Mouse (Mus musculus) ovary, postnatal 14 days (tissue): ENCODE data around the gene Ptpn1.

Source experiments
- DNase-seq: peaks from one replicate; pipeline ENCODE4 v3.0.0; 2022; ENCODE audit warnings: low spot score

Gene Ptpn1

DNA sequence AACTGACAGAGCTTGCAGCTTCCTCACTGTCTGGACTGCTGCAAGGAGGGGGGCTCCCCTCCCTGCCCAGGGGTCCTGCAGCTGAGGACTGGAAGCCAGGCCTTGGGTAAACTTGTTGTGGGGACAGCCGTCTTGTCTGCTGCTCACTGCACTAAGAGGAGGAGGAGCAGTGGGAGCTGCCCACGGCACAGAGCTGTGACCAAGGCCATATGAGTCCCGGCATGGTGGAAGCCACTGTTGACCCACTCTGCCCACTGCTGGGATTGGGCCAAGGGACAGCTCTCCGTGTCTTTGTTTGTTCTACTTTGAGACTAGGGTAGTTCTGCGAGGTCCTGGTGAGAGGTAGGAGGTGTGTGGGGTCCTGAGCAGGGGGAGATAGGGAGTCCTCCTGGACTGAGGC is 40.3 kb downstream of the Ptpn1 start:
- no peak for DNase-seq

DNA sequence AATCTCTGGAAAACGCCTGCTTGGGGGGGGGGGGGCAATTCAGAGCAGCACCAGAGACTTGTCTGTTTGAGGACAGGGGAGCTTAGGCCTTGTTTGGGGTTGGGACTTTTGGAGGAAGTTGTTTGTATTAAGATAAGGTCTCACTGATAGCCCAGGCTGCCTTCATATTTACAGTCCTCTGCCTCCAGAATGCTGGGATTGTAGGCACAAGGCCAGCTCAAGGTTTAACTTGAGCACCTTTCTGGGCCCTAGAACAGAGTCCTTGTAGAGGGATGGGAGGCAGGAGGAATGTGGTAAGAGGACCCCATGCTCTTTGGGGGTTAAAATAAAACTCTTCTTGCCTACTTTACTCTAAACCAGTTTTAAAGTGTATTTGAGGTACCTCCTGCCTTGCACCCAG is 41.0 kb downstream of the Ptpn1 start:
- DNase-seq, result no peak

DNA sequence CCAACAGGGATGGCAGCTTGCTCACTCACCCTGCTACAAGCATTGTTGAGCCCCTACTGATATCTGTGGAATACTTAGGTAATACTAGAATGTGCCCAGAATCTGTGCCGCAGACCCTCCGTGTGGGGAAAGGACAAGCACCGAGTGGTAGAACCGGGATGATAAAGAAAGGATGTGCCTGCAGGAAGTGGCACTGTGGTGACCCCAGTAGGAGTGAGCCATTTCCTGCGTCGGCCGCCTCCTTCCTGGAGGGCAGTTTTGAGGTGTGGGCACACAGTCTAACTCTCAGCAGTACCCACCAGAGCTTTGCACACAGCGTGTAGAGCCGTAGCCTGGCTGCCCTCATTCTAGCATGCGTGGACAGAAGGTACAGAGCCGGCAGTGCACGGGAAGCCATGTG is 43.9 kb downstream of the Ptpn1 start:
- DNase-seq, result no peak

DNA sequence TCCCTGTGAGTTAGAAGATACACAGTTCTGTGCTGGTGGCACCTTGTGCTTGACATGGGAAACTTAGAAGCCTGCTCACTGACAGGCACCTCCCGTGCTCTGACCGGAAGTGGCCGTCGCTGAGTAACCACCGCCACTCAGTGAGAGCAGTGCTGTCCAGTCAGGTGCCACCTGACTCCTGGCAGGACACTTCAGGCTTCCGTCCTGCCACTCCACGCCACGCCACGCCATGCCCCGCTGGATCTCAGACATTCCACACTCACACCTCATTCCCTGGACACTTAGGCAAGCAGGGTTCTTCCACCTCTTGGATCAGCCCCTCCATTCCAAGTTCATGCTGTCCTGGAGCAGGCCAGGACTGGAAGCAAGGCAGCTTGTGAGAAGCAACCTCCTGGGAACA is 46.4 kb downstream of the Ptpn1 start:
- no peak for DNase-seq

DNA sequence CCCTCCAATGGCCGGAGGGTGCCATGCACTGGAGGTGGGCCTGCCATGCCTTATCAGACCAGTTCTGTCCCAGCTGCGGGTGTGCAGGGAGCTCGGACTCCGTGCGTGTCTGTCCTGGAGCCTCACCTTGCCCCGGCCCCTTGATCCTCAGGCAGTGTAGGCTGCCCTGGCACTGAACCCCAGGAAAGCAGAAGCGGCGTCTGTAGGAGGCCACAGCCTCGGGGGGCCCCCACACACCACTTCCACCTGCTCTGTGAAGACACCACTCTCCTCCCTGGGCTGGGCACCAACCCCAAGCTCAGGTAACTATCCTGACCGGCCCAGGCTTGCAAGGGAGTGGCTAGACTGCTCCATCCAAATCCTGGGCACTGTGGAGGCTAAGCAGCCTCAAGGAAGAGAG is 48.5 kb downstream of the Ptpn1 start:
- no peak for DNase-seq

DNA sequence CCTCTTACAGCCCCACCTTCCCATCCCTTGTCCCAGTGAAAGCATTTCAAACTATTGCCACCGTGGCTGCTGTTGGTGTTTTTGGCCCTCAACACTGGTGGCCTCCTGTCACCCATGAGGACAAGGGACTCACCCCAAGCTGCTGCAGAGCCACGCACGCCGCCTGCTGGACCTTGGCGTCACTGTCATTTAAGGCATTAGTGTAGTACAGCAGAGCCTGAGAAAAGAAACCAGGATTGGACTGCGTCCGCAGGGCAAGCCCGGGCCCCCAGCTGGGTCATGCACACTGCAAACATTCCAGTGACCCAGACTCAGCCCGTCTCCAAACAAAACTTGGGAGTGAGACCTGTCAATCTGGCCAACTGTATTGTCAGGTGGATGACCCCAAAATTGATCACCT is 50.8 kb downstream of the Ptpn1 start:
- DNase-seq, result no peak

DNA sequence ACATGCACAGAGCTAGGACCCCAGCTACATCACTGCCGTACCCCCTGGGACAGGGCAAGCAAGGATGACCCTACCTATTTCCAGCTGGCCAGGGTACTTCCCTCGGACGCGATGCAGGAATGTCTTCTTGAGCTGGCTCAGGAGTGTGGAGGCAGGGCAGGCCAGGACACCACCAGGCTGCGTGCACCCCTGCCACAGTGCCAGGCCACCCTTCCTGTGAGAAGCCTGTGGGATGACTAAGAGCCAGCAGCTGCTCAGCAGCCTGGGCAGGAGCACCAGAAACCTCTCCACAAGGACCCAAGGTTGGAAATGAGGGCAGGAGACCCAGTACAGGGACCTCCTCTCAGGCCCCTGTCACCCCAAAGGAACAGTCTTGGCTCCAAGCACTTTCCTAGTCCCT is 52.5 kb downstream of the Ptpn1 start:
- no peak for DNase-seq

DNA sequence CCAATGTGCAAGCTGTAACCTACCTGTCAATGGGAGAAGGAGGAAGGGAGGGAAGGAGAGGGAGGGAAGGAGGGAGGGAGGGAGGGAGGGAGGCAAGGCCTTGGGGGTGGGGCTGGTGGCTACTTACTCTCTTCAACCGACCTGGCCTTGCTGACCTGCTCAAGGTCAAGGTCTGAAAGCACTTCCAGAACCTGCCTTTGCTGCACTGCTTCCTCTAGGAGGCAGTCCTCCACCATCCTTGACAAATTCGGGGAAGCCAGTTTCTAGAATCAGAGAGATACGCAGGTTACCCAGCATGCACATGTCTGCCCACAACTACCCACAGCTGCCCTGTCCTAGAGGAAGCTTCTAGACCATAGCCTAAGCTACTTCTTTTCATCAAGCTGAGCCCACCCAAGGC is 53.1 kb downstream of the Ptpn1 start:
- DNase-seq, result no peak

DNA sequence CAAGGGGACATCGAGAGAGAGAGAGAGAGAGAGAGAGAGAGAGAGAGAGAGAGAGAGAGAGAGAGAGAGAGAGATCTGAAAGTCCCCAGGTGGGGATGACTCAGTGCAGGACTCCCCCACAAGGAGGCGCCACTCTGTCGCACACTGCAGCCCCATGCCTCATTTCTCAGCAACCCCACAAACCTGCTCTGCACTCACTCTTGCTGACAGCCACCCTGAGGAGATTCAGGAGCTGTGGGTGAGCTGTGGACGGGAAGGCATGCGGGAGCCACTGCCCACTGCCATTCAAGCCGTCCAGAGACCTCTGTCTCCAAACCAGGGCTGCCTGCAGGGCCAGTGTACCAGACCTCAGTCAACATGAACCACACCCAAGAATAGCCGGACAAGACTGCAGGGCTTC is 54.9 kb downstream of the Ptpn1 start:
- DNase-seq, result peak; percentile 49

DNA sequence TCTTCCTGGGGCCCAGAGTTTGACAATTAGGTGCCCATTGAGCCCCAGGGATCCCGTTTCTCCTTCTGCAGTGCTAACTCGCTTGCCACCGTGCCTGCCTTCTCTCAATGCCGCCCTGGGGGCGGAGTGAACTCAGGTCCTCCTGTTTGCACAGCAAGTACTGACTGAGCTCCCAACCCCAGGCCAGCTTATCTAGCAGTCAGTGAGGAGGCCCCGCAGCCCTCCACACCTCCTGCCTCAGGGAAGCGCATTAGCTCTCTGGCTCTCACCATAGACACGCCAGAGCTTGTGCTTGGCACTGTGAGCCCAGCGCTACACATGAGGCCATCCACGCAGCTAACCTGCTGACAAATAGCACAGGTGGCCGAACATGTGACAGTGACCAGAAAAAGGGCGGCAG is 55.8 kb downstream of the Ptpn1 start:
- no peak for DNase-seq

DNA sequence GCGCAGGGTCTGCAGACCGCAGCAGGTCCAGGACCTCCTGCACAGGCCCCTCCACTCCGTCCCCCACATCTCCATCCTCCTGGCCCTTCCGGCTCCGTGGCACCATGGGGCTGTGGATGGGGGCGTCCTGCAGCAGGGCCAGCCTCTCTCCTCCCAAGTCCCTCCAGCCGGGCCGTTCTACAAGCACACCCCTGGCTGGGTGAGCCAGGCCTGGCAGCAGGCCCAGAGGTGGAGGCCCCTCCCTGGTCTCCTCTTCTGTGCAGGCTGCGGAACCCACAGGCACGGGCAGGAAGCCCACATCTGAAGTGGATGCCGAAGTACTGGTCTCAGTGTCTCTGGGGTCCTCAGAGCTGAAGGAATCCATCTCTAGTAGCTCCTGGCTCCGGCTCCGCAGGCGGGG is 57.5 kb downstream of the Ptpn1 start:
- peak; percentile 51 for DNase-seq

DNA sequence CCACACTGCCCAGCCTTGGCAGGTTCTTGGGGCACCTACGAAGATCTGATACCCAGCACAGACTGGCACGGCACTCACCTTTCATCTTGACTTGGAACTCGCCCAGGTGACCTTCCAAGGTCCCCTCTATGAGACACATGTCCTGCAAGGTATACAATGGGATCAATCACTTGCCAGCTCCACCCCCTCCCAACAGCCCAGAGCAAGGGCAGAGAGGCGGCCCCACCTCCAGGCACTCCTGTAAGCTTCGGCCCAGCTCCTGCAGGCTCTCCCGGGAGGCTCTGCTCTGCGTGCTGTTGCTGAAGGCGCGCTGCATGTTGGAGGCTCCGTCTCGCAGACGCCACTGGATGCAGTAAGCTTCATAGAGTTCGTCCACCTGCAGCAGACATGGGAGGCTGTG is 61.4 kb downstream of the Ptpn1 start:
- DNase-seq, result no peak

DNA sequence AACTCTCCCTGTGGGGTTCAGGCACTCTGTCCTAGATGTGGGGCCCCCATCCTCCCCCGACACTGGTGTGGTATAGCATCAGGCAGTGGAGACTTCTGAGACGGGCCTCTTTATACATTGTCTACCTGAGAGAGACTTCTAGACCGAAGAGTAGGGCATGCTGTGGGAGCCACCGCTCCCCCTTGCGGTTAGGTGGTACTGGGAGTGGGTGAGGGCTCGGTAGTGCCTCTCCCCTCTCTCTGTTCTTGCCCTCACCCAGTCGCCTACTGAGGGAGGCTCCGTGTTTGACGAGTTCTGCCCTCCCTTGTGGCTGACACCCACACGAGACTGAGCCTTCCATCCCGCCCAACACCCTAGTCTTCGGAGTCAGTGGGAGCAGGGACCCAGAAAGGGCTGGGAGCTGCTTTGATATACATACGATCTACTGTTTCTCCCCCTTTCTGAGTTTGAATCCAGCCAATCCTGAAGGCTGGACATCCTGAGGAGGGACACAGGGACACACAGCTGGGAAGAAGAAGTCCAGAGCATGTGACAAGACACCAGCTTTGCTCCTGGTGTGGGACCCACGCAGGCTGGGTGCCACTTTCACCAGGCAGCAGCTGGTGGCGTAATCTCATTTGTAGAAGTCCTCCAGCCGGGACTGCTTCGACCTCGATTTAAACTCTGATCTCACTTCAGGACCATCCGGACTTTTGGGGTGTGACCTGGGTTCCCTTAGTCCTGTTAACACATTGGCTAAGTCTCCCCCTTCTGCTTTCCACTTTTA is 64.2 kb downstream of the Ptpn1 start:
- no peak for DNase-seq

DNA sequence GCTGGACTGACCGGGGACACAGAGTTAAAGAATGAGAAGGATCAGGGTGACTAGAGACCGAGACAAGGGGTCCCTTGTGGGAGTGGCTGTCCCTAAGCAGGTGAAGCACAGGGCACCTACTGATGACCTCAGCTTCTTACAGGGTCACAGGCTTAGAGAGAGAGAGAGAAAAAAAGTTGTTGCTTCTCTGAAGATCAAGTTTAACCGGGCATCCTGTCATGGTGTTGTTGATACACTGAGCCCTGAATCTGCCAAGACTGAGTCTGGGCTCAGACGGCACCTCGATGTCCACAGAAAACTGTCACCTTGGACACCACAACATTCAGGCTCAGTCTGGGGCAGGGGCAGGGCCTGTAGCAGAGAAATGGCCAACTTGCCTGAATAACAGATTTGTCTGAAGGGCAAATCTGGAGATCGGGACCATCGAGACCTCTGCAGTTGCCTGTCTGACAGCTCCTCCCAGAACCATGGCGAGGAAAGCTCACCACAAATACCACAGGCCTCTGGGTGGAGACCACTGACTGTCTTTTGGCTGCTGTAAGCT is 64.9 kb downstream of the Ptpn1 start:
- no peak for DNase-seq

DNA sequence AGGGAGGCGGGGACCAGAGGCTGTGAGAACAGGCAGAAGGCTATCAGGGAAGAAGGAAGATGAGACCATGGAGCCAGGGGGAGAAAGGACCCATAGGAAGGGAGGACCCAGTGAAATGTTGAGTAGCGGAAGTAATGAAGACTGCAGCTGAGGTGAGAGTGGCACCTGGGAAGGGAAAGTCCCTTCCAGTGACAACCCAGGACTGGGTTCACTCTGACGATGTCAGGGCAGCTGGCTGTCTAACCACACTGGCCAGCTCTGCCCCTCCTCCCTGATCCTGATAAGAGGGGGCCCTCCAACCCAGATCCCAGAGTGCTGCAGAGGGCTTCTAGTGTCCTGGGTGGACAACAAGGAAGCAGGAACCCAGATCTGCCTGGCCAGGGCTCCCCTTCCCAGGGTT is 65.7 kb downstream of the Ptpn1 start:
- no peak for DNase-seq

DNA sequence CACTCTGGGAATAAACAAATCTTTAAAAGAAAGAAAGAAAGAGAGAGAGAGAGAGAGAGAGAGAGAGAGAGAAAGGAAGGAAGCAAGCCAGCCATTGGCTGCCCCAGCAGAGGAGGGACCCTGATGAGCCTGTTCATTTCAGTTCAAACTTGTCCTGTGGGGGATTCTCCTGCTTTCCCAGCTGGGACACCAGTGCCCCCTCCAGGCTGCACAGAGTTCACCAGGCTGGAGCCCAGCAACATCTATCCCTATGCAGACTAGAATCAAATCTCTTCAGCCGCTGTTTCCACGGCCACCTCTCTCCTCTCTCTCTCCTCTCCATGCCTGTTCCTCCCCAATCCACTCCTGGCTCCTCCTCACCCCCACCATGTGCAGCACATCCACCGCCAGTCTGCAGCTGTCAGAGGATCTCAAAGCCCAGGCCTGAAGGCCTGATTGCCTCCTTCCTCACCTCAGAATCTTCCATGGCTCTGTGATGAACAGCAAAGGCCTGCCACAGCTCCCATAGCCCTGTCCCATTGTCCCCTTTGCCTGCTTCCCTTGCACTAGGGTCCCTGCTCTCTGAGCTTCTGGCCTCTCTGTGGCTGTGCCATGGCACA is 67.4 kb downstream of the Ptpn1 start:
- DNase-seq, result no peak

DNA sequence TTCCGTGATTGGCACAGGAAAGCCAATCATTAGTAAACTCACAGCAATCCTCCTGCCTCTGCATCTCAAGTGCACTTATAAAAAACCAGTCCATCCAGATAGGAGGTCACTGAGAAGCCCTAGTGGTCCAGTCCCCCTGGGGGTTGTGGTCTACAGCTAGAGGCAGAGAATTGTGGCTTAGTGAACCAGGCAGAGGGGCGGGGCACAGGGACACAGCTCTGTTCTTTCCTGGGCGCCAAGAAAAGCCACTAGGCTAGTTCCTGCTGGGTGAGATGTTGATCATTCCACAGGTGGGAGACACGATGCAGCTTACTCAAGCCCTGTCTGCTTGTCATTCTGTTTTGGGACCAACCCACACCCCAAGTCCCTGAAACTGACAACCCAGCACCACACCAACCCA is 70.3 kb downstream of the Ptpn1 start:
- no peak for DNase-seq

DNA sequence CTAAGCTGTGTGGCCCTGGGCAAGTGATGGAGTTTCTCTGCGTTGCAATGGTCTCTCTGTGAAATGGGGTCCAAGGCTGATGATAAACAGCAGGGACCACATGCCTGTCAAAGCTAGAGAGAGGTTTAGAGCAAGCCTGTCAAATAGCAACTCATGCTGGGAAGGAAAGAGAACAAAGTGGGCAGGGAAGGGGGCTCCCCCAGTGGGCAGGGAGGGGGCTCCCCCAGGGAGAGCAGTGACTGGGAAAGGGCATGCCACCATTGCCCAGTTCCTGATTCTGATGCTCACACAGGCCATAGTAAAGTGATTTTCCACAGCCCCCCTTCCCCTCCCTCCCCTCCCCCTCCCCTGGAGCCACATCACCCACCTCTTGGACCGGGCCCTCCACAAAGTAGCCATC is 71.0 kb downstream of the Ptpn1 start:
- DNase-seq, result no peak

DNA sequence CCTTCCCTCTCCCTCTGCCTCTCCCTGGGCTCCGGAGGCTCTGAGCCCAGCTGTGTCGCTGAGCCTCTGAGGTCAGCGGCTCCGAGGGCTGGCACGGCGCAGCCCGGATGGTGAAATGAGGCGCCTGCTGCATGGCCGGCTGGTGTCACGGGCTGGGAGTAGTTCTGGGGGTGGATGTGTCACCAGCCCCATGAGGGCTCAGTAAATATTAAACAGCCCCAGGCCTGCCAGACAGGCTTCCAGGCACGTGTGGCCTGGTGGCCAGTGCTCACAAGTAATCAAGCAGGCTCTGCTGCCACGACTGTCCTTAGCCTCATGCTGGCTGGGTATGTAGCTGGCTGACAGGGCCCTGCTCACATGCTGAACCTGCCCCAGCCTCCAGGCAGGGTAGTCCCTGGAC is 71.6 kb downstream of the Ptpn1 start:
- no peak for DNase-seq

DNA sequence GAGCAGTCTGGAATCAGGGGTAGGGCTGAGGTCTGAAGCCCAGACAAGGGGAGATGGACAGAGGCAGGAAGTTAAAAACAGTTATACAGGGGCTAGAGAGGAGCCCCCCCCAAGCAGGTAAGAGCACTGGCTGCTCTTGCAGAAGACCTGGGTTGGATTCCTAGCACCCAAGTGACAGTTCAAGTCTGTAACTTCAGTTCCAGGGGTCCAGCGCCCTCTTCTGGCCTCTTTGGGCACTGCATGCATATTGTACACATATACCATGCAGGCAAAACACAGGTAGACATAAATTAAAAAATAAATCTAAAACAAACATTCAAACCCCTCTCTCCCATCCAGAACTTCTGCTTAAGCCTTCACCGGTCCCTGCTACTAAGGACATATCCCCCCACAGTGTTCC is 72.5 kb downstream of the Ptpn1 start:
- DNase-seq, result no peak

DNA sequence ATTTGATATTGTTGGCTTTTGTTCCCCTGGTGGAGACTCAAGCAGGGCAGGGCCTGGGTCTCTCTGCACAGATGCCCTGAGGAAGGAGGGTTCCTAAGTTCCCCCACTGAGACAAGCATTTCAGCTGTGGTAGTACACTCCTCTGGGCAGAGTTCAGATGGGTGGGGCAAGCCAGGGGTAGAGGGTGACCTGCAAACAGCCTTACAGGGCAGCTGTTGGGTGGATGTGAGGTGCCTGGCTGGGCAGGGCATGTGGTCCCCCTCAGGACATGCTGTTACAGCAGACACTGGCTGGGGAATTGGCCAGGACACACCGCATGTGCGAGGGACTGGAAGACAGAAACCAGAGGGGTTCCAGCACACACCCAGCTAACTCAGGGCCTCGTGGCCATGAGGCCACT is 73.1 kb downstream of the Ptpn1 start:
- no peak for DNase-seq

DNA sequence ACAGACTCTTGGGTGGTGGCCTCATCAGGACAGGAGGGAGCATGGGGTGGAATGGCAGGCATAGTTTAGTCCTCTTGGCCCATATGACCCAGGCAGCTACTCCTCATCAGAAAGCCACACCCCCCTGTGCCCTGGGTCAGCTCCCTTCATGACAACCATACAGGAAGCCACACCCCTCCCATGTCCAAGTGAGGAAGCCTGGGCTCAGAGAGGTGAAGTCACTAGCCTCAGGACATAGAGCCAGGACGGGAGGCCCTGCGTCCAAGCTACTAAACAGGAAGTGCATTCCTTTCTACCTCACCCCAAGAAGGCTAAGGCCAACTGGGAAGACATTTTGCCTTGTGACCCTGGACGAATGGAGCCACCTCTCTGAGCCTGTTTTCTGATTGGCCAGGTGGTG is 73.8 kb downstream of the Ptpn1 start:
- no peak for DNase-seq

DNA sequence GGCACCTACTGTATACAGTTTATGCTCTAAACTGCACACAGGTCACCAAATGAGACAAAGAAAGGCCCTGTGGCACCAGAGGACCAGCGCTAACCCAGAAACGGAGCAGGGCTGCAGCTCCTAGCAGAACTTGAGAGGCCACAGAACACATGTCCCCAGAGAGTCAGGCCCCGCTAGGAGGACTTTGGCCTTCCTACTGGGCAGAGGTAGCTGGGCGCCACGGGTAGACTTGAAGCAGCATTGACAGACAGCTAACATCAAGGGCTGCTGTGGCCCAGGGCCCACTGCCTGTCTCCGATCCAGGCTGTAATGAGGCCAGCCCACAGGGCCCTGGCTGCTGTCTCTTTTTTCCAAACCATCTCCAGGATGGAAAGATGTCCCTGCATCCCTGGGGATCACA is 74.6 kb downstream of the Ptpn1 start:
- no peak for DNase-seq

DNA sequence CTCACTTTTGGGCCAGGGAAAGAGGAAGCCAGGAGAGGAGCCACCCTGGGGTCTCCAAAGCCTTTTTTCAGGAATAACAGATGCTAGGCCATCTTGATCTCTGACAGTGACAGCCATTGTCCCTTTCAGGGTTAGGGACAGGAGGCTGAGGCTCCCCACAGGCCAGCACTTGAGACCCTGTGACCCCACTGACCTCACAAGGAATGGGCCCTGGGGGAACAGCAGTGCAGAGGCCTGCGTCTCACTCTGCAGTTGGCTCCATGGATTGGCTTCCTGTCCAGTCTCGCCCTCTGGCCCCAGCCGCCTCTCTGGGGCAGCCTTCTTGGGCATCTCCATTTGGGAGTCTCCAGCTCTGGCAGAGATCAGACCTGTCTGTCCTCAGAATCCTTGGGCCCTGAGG is 76.3 kb downstream of the Ptpn1 start:
- DNase-seq, result no peak
